Mouse (Mus musculus) cerebellum, postnatal 4 days (tissue): ENCODE measurements around the gene T2.
"Not testable (repeated sequence)": the region's sequence is repeated elsewhere in the genome, so short reads cannot be mapped to it uniquely, and the experiment has no call there.

Experiments
- DNase-seq, 2 experiments: peaks; one replicate each; pipeline ENCODE4 v3.0.0; 2022; ENCODE audit warnings: low spot score in 2 of 2, mixed read lengths in 1 of 2

T2 gene

GRCm38 (mm10) chr17:8355692-8356091, at the start of gene T2:
TSS of gene T2 (plus strand) at chr17:8355992.
- DNase-seq, result no peak

DNA sequence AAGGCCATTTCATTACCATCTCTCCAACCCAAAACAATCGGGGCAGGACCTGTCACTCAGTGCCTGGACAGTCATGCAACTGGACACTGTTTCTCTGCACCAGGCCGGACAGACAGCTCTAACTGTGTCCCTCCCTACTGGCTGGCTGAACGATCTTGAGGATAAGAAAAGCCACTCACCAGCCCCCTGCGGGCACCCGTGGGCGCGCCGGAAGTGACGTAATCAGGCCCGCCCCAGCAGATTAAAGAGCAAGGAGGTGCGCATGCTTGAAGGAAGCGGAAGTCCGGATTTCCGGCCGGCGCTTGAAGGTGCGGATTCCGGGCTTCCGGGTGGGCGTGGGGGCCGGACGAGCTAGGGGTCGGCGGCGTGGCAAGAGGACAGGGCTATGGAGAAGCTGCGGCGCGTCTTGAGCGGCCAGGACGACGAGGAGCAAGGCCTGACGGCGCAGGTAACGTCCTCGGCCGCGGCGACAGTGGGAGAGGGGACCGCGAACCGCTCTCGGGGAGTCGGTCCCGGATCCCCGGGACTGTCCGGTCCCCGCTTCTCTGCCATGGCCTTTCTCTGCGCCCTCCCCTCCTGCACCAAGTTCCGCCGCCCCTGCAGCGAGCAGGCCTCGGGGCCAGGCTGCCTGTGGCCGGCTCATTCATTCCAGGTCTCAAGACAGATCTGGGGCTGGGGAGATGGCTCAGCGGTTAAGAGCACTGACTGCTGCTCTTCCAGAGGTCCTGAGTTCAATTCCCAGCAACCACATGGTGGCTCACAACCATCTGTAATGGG, 44.8 kb upstream of the T2 start, which contains the start of gene Sft2d1:
Gene Sft2d1, plus strand, starts transcription at position 265 of the 777 bp plus-strand sequence.
- DNase-seq, result peak; percentile 96 to 97

GRCm38 (mm10) chr17:8311751-8312150, 44.0 kb upstream of the T2 start:
- DNase-seq, result no peak

DNA sequence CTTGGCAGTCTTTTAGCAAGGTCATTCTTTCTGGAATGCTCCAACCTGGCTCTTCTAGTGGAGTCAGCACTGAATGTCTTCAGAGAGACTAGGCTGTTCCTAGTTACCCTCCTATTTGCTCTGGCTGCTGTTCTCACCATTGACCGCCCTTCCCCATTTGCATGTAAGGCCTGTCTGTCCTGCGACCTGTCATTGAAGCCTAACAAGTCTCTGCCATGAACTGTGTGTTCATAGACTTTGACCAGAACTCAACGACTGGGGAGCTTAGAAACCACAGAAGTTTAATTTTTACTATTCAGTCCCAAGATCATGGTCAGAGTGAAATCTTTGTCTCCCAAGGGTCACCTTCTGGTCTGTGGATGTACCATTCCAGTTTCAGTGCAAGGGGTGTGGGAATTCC, 41.8 kb upstream of the T2 start:
- DNase-seq, result no peak

DNA sequence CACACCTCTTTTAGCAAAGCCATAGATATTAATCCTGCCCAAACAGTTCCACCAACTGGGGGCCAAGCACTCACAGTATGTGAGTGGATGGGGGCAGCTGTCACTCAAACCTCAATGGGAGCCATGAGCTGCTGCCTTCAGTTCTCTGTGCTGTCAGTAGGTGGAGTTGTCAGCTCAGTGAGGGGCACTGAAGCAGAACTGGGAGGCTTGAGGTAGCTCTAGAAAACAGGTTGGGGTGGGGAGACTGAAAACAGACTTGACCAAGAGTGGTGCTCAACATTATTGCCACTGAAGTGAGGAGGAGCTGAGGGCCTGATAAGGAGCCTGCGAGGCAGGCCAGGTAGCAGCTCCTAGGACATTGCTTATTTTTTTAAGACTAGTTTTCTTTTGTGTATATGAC, 39.5 kb upstream of the T2 start:
- DNase-seq, result no peak

DNA sequence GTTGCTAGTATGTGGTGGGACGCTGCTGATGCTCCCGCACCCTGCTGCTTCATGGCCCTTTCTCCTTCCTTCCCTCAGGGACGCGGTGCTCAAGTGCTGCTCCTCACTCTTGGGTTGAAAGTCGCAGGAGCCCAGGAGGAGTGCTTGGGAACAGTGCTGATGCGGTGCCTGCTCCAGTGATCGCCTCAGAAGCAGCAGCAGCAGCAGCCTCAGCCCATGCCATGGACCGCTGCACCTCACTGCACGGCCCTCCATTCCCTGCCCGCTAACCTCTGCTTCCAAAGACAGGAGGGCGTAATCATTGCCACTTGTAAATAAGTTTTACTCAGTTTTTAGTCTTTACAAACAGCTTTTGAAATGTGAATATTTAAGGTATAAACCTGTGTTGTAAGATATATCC, 28.9 kb upstream of the T2 start:
- not testable (repeated sequence) for DNase-seq

DNA sequence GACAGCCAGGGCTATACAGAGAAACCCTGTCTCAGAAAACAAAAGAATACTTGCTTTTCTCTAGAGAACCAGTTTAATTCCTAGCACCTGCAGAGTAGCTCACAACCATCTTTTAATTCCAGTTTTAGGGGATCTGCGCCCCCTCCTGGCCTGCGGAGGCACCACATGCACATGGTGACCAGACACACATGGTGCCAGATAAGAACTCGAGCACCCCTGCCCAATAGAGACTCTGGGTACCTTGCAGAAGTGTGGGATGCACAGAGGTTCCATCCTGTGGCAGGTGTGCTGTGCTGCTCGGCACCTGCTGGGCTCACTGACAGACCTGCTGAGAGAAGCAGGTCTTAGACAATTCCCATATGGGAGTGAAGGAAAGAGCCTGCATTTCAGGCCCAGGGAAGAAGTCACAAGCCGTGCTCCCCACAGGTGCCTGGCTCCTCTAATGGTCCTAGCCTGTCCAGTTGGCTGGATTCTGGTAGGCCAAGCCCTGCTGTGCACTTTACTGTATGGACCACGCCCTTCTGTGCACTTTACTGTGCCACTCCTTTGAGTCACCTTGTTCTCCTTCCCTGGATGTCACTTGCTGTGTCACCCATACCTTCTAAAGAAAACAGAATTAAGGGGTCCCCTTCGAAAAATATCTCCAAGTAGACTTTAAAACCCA, 27.1 kb upstream of the T2 start:
- DNase-seq, result peak in 1 of 2 experiments; percentile 19

DNA sequence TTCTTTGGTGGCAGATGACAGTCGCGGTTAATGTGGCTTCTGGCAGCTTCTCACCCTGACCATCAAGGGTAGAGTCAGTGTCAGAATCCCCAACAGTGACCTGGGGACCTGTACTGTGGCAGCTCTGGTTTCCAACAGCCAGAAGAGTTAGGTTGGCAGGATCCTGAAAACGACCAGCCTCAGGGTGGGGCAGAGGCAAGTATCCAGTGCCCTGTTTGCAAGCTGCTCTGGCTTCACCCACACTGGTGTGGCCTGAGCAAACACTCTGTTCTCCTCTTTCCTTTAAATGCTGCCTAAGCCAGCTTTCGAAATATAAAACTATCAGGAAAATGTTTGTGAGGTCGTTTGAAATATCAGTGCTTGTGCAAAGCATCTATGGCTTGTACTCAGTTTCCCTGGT, 25.2 kb upstream of the T2 start:
- no peak for DNase-seq

GRCm38 (mm10) chr17:8337159-8337558, 18.6 kb upstream of the T2 start, which contains the start of gene Prr18:
TSS of gene Prr18 (plus strand) at chr17:8337459.
- DNase-seq, result not testable (repeated sequence)

DNA sequence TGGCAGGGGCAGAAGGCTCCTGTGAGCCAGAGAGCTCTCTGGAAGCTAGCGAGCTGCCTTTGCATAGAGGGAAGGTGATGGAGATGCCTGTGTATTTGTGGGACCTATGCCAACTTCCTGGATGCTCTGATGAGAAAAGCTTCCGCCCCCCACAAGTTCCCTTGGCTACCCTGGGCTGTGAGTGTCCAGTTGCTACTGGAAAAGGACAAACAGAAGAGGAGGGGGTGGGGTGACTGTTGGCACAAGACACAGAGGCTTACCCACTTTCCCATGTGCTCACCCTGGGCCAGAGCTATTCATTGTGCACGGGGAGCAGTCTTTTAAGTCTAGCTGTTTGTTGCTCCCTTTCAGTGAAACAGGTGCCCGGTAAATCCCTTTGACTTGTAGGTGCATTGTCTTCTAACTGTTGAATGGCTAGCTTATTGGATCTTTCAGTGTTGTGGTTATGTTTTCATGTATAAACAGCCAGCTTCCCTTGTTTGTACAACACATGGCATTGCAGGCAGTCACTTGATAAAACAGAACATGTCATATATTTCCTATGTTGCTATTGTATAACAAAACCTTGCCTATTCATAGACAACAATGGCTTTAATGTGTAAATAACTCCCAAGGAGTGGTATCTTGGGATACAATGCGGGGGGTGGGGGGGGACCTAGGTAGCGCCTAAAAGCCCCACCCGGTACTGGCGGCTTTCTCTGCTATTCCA, 16.0 kb upstream of the T2 start:
- peak in 1 of 2 experiments; percentile 43 for DNase-seq

GRCm38 (mm10) chr17:8340407-8341359, 15.1 kb upstream of the T2 start:
- peak; percentile 44 to 72 for DNase-seq

GRCm38 (mm10) chr17:8341360-8341963, 14.3 kb upstream of the T2 start:
- DNase-seq, result no peak

DNA sequence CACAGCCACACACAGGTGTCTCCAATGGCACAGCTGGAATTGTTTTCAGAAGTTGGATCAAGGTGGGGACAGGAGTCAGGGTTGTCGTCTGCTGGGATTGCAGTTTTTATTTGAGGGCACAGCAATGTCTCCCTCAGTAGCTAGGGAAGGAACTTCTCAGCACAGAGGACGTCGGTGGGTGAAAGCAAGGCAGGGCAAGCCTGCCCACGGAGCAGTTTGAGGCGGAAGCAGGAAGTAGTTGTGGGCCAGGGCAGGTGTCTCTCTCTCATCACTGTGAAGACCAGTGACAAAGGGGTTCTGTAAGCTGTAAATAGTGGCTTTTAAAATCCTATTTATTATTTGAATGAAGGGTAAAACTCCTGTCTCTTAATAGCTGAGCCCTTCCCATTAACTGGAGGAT, 13.1 kb upstream of the T2 start:
- no peak for DNase-seq

- no peak for DNase-seq
Observed at GRCm38 (mm10) chr17:8343416-8343815, 12.4 kb upstream of the T2 start.

GRCm38 (mm10) chr17:8347765-8348285, 8.0 kb upstream of the T2 start:
- DNase-seq, result no peak

- DNase-seq, result no peak
Observed at GRCm38 (mm10) chr17:8348941-8349340, 6.9 kb upstream of the T2 start.

- no peak for DNase-seq
Observed at GRCm38 (mm10) chr17:8351088-8351487, 4.7 kb upstream of the T2 start.

- DNase-seq, result no peak
Observed at GRCm38 (mm10) chr17:8357498-8357897, 1.7 kb downstream of the T2 start.

DNA sequence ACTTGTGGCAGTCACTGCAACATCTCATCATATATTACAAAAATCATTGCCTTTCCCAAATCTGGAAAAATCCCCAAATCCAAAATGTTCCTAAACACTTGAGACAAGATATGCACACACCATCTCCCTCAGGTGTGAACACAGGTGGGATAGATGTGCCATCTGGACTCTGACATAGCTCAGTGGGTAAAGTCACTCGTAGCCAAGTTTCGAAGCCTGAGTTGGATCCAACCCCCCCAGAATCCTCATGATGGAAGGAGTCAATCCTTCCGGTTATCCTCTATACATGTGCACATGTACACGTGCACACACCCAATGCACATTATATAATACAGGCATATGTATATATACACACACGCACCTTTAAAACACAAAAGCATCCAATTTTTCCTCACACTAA, 5.1 kb downstream of the T2 start:
- no peak for DNase-seq

GRCm38 (mm10) chr17:8361281-8362103, 5.7 kb downstream of the T2 start:
- no peak for DNase-seq
